Mouse (Mus musculus) cerebellum, postnatal 14 days (tissue): ENCODE data around the gene Stk36.

Experiments used
- DNase-seq, 2 experiments: peaks; one replicate each; pipeline ENCODE4 v3.0.0; 2021; ENCODE audit warnings: mixed read lengths in 2 of 2

Gene Stk36

GRCm38 (mm10) chr1:74601267-74601962, at the start of gene Stk36, which contains the start of gene Rnf25:
Gene Stk36, plus strand, starts transcription at chr1:74601445.
Gene Rnf25, minus strand, starts transcription at chr1:74601397.
- DNase-seq = peak; percentile 86 to 87

GRCm38 (mm10) chr1:74559061-74559460, 42.2 kb upstream of the Stk36 start:
- no peak for DNase-seq

- DNase-seq = no peak
Observed at GRCm38 (mm10) chr1:74565834-74566233, 35.4 kb upstream of the Stk36 start.

GRCm38 (mm10) chr1:74569739-74570719, 31.2 kb upstream of the Stk36 start:
- DNase-seq = no peak

GRCm38 (mm10) chr1:74582621-74583020, 18.6 kb upstream of the Stk36 start:
- no peak for DNase-seq

- no peak for DNase-seq
Observed at GRCm38 (mm10) chr1:74584616-74585398, 16.4 kb upstream of the Stk36 start.

- no peak for DNase-seq
Observed at GRCm38 (mm10) chr1:74587233-74587772, 13.9 kb upstream of the Stk36 start.

- DNase-seq = peak; percentile 98 to 99
Observed at GRCm38 (mm10) chr1:74587773-74588445, 13.3 kb upstream of the Stk36 start, which contains the start of the genes Zfp142 and Bcs1l. Gene Zfp142, minus strand, starts transcription at chr1:74588246. Gene Bcs1l, plus strand, starts transcription at chr1:74588289.

GRCm38 (mm10) chr1:74594434-74594833, 6.8 kb upstream of the Stk36 start:
- DNase-seq = no peak

GRCm38 (mm10) chr1:74600501-74601266, 561 bp upstream of the Stk36 start:
- no peak for DNase-seq

GRCm38 (mm10) chr1:74624183-74624582, 22.9 kb downstream of the Stk36 start:
- DNase-seq = no peak

GRCm38 (mm10) chr1:74626076-74626475, 24.8 kb downstream of the Stk36 start:
- no peak for DNase-seq

GRCm38 (mm10) chr1:74628001-74628400, 26.8 kb downstream of the Stk36 start:
- DNase-seq = no peak

- no peak for DNase-seq
Observed at GRCm38 (mm10) chr1:74632734-74633133, 31.5 kb downstream of the Stk36 start.

- DNase-seq = no peak
Observed at GRCm38 (mm10) chr1:74643524-74643923, 42.3 kb downstream of the Stk36 start.

GRCm38 (mm10) chr1:74643926-74644325, 42.7 kb downstream of the Stk36 start:
- DNase-seq = no peak

GRCm38 (mm10) chr1:74661448-74662195, 60.4 kb downstream of the Stk36 start, which contains the start of gene Ttll4:
Gene Ttll4, plus strand, starts transcription at chr1:74661745.
- DNase-seq = peak; percentile 97 to 98

- no peak for DNase-seq
Observed at GRCm38 (mm10) chr1:74662253-74662865, 61.1 kb downstream of the Stk36 start.

GRCm38 (mm10) chr1:74665153-74665552, 63.9 kb downstream of the Stk36 start:
- no peak for DNase-seq

- DNase-seq = no peak
Observed at GRCm38 (mm10) chr1:74668371-74668770, 67.1 kb downstream of the Stk36 start.
